Mouse (Mus musculus) forebrain, postnatal 0 days (tissue): ENCODE measurements around the gene Amhr2. TPM values are rescaled to one million over a fixed set of nuclear protein-coding genes. Genes with fewer than 3 reads are reported as not detected.

Experiments
- ATAC-seq: fragments of 200-750 bp; cut with Nextera tagmentation; 2 replicates; pipeline ENCODE4 v1.8.0; 2017; ENCODE audit warnings: mild to moderate bottlenecking, moderate library complexity
- DNase-seq: peaks from one replicate; pipeline ENCODE4 v3.0.0-alpha.2; 2015
- H3K27ac ChIP-seq: fragments of 300-500 bp; sonication (generic); 2 replicates; pipeline ENCODE4 v1.5.1; 2014; ENCODE audit warnings: low read depth, mild to moderate bottlenecking, antibody characterized with exemption, low read length, moderate library complexity, mixed read lengths
- H3K27me3 ChIP-seq: fragments of 300-500 bp; sonication (generic); 2 replicates; pipeline ENCODE4 v1.6.1; 2014; ENCODE audit warnings: mild to moderate bottlenecking, low read length, mixed read lengths; ENCODE audit not compliant: insufficient read depth
- H3K36me3 ChIP-seq: fragments of 300-500 bp; sonication (generic); 2 replicates; pipeline ENCODE4 v1.6.1; 2014; ENCODE audit warnings: mild to moderate bottlenecking, moderate library complexity; ENCODE audit not compliant: insufficient read depth
- H3K4me1 ChIP-seq: fragments of 300-500 bp; sonication (generic); 2 replicates; pipeline ENCODE4 v1.6.1; 2014; ENCODE audit warnings: antibody characterized with exemption; ENCODE audit not compliant: insufficient read depth
- H3K4me2 ChIP-seq: fragments of 300-500 bp; sonication (generic); 2 replicates; pipeline ENCODE4 v1.6.1; 2014; ENCODE audit warnings: low read depth, mild to moderate bottlenecking, moderate library complexity
- H3K4me3 ChIP-seq: fragments of 300-500 bp; sonication (generic); 2 replicates; pipeline ENCODE4 v1.5.1; 2014; ENCODE audit warnings: low read depth, low read length, mixed read lengths
- H3K9ac ChIP-seq: fragments of 300-500 bp; sonication (generic); 2 replicates; pipeline ENCODE4 v1.6.1; 2014; ENCODE audit warnings: mild to moderate bottlenecking
- H3K9me3 ChIP-seq: fragments of 300-500 bp; sonication (generic); 2 replicates; pipeline ENCODE4 v1.6.1; 2016; ENCODE audit warnings: low read length
- CTCF ChIP-seq: sonication (generic); IDR thresholded peaks from 2 replicates; pipeline ENCODE4 v1.5.1; 2016; ENCODE audit warnings: antibody characterized with exemption, control low read depth, low read depth
- WGBS: fragments of 180-500 bp; shearing (Covaris S2); extraction: QIAGEN DNeasy Blood & Tissue Kit; methylation state at CpG from one replicate; pipeline ENCODE4 v1.1.7; 2014; 5-methylcytosine and 5-hydroxymethylcytosine counted together
- polyA plus RNA-seq: library from polyadenylated mRNA; unstranded; fragments of >200 nt; fragmentation: Nextera tagmentation; extraction: Ambion mirVana; gene quantifications from 2 replicates; pipeline ENCODE4 v1.2.1, GENCODE M21; 2015
- total RNA-seq: library from RNA; depleted of rRNA; stranded (reverse); fragments of >200 nt; gene quantifications from 2 replicates; pipeline ENCODE4 v1.2.3, GENCODE M21; 2014

Gene Amhr2
- total and polyA plus RNA-seq, 2 experiments from 2014 or later, result 0.65 to 1.1 TPM

DNA sequence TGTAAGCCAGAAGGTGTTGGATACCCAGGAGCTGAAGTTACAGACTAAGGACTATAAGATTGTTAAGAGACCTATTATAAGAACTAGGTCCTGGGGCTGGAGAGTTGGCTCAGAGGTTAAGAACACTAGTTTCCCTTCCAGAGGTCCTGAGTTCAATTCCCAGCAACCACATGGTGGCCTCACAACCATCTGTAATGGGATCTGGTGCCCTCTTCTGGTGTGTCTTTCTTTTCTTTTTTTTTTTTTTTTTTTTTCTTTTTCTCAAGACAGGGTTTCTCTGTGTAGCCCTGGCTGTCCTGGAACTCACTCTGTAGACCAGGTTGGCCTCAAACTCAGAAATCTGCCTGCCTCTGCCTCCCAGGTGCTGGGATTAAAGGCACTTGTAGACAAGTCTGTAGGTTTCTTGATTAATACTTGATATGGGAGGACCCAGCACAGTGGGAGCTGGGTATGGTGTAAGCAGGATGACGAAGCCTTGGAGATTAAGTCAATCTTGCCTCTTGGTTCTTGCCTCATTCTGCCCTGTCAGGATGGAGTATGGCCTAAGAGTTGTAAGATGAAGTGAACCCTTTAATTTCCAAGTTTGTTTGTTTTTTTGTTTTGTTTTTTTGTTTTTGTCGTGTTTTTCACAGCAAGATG lies 21.4 kb upstream of the Amhr2 start:
- no peak for ATAC-seq
- TF ChIP-seq CTCF, result no peak
- 95% methylated on average over 2 of the region's 2 CpGs for WGBS

DNA sequence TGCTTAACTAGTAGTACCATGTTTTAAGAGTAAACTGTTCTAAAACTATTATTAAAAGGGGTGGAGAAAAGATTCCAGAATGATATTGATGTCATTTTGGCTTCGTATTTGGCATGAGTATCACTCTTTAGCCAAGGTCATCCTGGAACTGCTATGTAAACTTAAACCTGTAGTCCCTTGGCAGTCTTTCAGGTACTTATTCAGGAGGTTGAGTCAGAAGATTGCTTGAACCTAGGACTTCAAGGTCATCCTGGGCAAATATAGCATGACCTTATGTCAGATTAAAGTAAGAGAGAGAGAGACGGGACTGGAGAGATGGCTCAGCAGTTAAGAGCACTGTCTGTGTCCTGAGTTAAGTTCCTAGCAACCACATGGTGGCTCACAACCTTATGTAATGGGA lies 20.5 kb upstream of the Amhr2 start:
- WGBS, result 94% methylated on average over 2 of the region's 2 CpGs
- no peak overlapping the region for H3K9ac ChIP-seq
- no peak for DNase-seq
- no peaks in the 10 kb centered on the region for H3K27me3 ChIP-seq
- H3K27ac ChIP-seq, result no peak overlapping the region
- H3K4me2 ChIP-seq, result no peak overlapping the region
- H3K9me3 ChIP-seq, result no peaks in the 10 kb centered on the region
- TF ChIP-seq CTCF, result 0 out of 2 replicates have a peak, but pooled peaks have one; percentile 10
- H3K36me3 ChIP-seq, result peaks cover 28% of the 10 kb centered on the region
- H3K4me3 ChIP-seq, result no peak overlapping the region
- no peak for ATAC-seq
- no peaks in the 10 kb centered on the region for H3K4me1 ChIP-seq

More for the DNA sequence above, 21.4 kb upstream of the Amhr2 start:
- peaks cover 20% of the 10 kb centered on the region for H3K36me3 ChIP-seq
- no peak overlapping the region for H3K9ac ChIP-seq
- H3K27ac ChIP-seq, result no peak overlapping the region
- no peak for DNase-seq
- no peaks in the 10 kb centered on the region for H3K4me1 ChIP-seq
- H3K27me3 ChIP-seq, result no peaks in the 10 kb centered on the region
- H3K4me2 ChIP-seq, result no peak overlapping the region
- H3K9me3 ChIP-seq, result no peaks in the 10 kb centered on the region
- H3K4me3 ChIP-seq, result no peak overlapping the region

DNA sequence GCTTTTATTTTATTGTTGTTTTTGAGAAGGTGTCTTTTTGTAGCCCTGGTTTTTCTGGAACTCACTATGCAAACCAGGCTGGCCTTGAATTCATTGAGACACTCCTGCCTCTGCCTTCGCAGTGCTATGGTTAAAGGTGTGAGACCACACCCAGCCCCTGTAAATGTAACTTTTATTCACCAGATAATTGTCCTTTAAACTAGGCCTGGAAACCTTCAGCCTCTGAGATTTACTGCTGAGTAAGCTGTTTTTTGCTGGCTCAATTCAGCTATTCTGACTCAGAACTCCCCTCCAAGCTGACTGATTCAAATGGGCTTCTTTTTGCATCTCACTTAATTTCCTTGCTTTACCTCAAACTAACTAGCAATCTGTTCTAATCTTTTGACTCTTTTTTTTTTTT lies 18.2 kb upstream of the Amhr2 start:
- H3K4me2 ChIP-seq, result no peak overlapping the region
- no peak overlapping the region for H3K27ac ChIP-seq
- H3K27me3 ChIP-seq, result no peaks in the 10 kb centered on the region
- DNase-seq, result no peak
- WGBS, result 100% methylated on average over 1 of the region's 1 CpGs
- TF ChIP-seq CTCF, result no peak
- peaks cover 48% of the 10 kb centered on the region for H3K36me3 ChIP-seq
- H3K4me3 ChIP-seq, result no peak overlapping the region
- H3K9ac ChIP-seq, result no peak overlapping the region
- no peaks in the 10 kb centered on the region for H3K9me3 ChIP-seq
- H3K4me1 ChIP-seq, result no peaks in the 10 kb centered on the region
- no peak for ATAC-seq

DNA sequence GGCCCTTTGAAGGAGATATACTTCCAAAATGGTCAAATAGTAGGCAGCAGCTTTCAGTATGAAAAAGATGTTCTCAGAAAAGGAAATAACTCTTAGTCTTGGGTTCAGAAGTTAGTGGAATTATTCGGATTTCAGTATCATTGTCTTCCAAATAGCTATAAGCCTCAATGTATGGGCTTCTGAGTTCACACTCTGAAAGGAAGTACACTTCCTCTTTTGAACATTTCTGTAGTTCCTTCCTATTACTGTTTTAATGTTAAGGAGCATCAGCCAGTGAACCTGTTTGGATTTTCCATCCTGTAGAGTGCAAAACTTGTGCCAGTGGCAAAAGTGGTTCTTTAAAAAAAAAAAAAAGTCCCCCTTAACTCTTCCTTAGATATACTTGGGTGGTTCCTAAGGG lies 13.1 kb upstream of the Amhr2 start:
- Histone ChIP-seq H3K4me1 (no peaks in the 10 kb centered on the region), H3K9ac (no peak overlapping the region), H3K27ac (no peak overlapping the region), H3K36me3 (peaks cover 57% of the 10 kb centered on the region), H3K9me3 (no peaks in the 10 kb centered on the region), H3K4me3 (no peak overlapping the region), H3K4me2 (no peak overlapping the region), H3K27me3 (no peaks in the 10 kb centered on the region)
- TF ChIP-seq CTCF, result no peak
- DNase-seq (no peak), ATAC-seq (no peak)
- WGBS, result 89% methylated on average over 1 of the region's 1 CpGs

DNA sequence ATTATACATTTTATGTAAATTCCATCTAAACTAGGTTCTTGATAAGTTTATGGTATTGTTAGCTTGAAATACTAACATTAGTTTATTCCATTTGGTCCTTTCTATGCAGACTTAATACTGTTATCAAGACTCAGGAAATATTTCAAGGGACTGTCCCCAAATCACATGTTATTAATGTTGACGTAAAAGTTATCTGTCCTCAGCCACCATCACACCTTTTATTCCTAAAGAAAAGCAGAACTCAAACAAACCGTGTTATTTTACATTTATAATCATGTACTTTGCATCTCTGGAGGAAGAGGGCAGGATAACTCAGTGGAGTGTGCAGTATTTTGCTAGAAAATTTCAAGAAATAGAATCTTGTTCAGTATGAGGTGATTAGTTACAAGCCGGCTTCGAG lies 12.0 kb upstream of the Amhr2 start:
- Histone ChIP-seq H3K4me1 (no peaks in the 10 kb centered on the region), H3K36me3 (peaks cover 51% of the 10 kb centered on the region), H3K4me2 (no peak overlapping the region), H3K9me3 (no peaks in the 10 kb centered on the region), H3K9ac (no peak overlapping the region), H3K27me3 (no peaks in the 10 kb centered on the region), H3K27ac (no peak overlapping the region), H3K4me3 (no peak overlapping the region)
- TF ChIP-seq CTCF, result no peak
- ATAC-seq (no peak), DNase-seq (no peak)
- WGBS, result 91% methylated on average over 4 of the region's 4 CpGs

DNA sequence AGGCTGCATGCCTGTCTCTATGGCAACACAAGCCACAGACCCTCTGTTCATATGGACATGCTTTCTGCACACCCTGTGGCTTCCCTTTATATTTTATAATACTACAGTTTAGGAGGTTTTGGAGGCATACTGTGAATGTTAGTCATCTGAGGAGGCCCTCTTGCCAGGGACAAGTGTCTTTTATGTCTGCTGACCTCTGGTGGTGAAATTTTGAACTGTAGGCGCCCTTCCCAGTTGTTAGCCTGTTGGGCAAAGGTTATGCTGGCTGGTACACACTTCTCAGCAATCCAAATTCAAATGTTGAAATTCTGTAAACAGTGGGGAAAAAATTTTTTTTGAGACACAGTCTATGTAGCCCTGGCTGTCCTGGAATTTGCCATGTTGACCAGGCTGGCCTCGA lies 2.7 kb upstream of the Amhr2 start:
- WGBS, result 48% methylated on average over 2 of the region's 2 CpGs
- peak; percentile 76 for DNase-seq
- Histone ChIP-seq H3K4me2 (no peak overlapping the region), H3K9me3 (no peaks in the 10 kb centered on the region), H3K4me1 (no peaks in the 10 kb centered on the region), H3K9ac (no peak overlapping the region), H3K4me3 (no peak overlapping the region), H3K27ac (no peak overlapping the region), H3K27me3 (no peaks in the 10 kb centered on the region), H3K36me3 (no peaks in the 10 kb centered on the region)
- TF ChIP-seq CTCF, result peak; percentile 80
- peak; percentile 51 for ATAC-seq

DNA sequence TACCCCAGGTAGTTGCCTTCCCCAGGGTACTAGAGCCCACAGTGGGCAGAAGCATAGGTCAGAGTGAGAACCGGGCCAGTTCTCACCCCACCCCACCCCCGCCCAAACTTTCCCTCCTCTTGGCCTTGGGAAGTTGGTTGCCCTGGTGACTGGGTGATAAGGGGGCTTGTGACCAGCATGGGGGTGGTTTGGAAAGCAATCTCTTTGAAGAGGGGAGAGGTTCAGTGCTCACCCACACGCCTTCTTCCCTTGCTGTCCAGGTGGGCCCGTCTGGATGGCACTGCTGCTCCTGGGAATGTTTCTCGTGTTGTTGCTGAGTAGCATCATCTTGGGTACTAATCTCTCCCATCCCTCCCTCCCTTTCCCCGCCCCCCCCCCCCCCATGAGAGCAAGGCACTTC lies 1.3 kb downstream of the Amhr2 start:
- Histone ChIP-seq H3K27ac (no peak overlapping the region), H3K4me2 (no peak overlapping the region), H3K9me3 (no peaks in the 10 kb centered on the region), H3K4me3 (no peak overlapping the region), H3K27me3 (no peaks in the 10 kb centered on the region), H3K36me3 (no peaks in the 10 kb centered on the region), H3K9ac (no peak overlapping the region), H3K4me1 (no peaks in the 10 kb centered on the region)
- ATAC-seq, result no peak
- no peak for TF ChIP-seq CTCF
- WGBS, result 57% methylated on average over 5 of the region's 6 CpGs
- DNase-seq, result no peak
